Mouse (Mus musculus) gastrocnemius, postnatal 10 days (tissue): ENCODE data around the gene She. TPM values are rescaled to one million over a fixed set of nuclear protein-coding genes. Genes with fewer than 3 reads are reported as not detected.

ENCODE experiments used
- DNase-seq: peaks from one replicate; pipeline ENCODE4 v3.0.0; 2021; ENCODE audit warnings: mixed read lengths
- total RNA-seq, 2 experiments: library from RNA; stranded (reverse); gene quantifications; 2 replicates each; pipeline ENCODE4 v1.2.3; 2021

She gene
- total RNA-seq, 2 experiments from 2014 or later, result 9.4 to 10.7 TPM

GRCm38 (mm10) chr3:89885766-89886165, 54.6 kb downstream of the She start:
- no peak for DNase-seq

GRCm38 (mm10) chr3:89887582-89888230, 56.5 kb downstream of the She start:
- DNase-seq, result no peak

- DNase-seq, result no peak
Observed at GRCm38 (mm10) chr3:89889841-89890430, 58.8 kb downstream of the She start.

- DNase-seq, result no peak
Observed at GRCm38 (mm10) chr3:89891696-89892095, 60.5 kb downstream of the She start.

GRCm38 (mm10) chr3:89892517-89893106, 61.4 kb downstream of the She start:
- no peak for DNase-seq

GRCm38 (mm10) chr3:89896571-89896970, 65.4 kb downstream of the She start:
- DNase-seq, result no peak

- no peak for DNase-seq
Observed at GRCm38 (mm10) chr3:89897204-89897796, 66.1 kb downstream of the She start.

GRCm38 (mm10) chr3:89898011-89898410, 66.8 kb downstream of the She start:
- no peak for DNase-seq

GRCm38 (mm10) chr3:89898870-89899510, 67.8 kb downstream of the She start:
- DNase-seq, result no peak

- DNase-seq, result no peak
Observed at GRCm38 (mm10) chr3:89899511-89899908, 68.3 kb downstream of the She start.

GRCm38 (mm10) chr3:89907846-89908245, 76.7 kb downstream of the She start:
- no peak for DNase-seq

Other genes with a start within 250 kb of the She start
- 1 to 10 TPM; 6.3 to 8.3 TPM for gene Adar, start 116.3 kb upstream of the She start, total RNA-seq
- gene Chrnb2, start 66.7 kb upstream of the She start, total RNA-seq, result under 1 TPM; 0.16 to 0.23 TPM
- 10 to 100 TPM; 17.9 to 23.7 TPM for gene Ube2q1, start 57.8 kb upstream of the She start, total RNA-seq
- gene Il6ra, start 81.8 kb downstream of the She start, total RNA-seq, result 1 to 10 TPM; 2.4 to 3.1 TPM
- 10 to 100 TPM; 32.8 to 43.5 TPM for gene Atp8b2, start 132.1 kb downstream of the She start, total RNA-seq
- 10 to 100 TPM; 49.3 to 52.8 TPM for gene Hax1, start 167.4 kb downstream of the She start, total RNA-seq
- 10 to 100 TPM; 47.4 to 54.0 TPM for gene 4933434E20Rik, start 220.3 kb downstream of the She start, total RNA-seq
- gene Ubap2l, start 221.3 kb downstream of the She start, total RNA-seq, result 100 to 1,000 TPM; 119 to 141 TPM
- gene Tpm3, start 241.3 kb downstream of the She start, total RNA-seq, result 100 to 1,000 TPM; 277 to 366 TPM